Mouse (Mus musculus) ovary, postnatal 14 days (tissue): Measurements from ENCODE around the gene Galntl5.
"Not testable (repeated sequence)": the region's sequence is repeated elsewhere in the genome, so short reads cannot be mapped to it uniquely, and the experiment has no call there.

ENCODE experiments used
- DNase-seq: peaks from one replicate; pipeline ENCODE4 v3.0.0; 2022; ENCODE audit warnings: low spot score

Gene Galntl5

GRCm38 (mm10) chr5:25181004-25181531 is at the start of gene Galntl5:
Gene Galntl5 (plus strand): TSS chr5:25181460.
- no peak for DNase-seq

GRCm38 (mm10) chr5:25146705-25147104 is 34.6 kb upstream of the Galntl5 start:
- no peak for DNase-seq

DNA sequence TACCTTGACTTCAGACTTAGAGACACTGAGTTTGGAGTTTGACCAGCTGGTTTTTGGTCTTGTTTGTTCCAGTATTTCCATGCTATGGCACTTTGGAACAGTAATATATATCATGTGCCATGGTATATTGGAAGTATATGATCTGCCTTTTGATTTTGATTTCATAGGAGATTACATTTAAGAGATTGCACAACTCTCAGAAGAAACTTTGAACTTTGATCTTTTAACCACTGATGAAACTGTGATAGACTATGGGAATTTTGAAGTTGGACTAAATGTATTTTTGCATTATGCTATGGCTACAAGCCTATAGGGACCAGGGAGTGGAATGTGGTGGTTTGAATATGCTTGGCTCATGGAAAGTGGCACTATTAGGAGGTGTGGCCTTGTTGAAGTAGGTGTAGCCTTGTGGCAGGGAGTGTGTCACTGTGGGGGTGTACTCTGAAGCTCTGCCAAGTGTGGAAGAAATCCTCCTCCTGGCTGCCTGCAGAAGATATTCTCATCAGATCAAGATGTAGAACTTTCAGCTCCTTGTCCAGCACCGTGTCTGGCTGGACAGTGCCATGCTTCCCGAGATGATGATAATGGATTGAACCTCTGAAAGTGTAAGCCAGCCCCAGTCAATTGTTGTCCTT is 31.8 kb upstream of the Galntl5 start:
- DNase-seq: no peak

GRCm38 (mm10) chr5:25153491-25153890 is 27.8 kb upstream of the Galntl5 start:
- no peak for DNase-seq

GRCm38 (mm10) chr5:25153996-25154395 is 27.3 kb upstream of the Galntl5 start:
- no peak for DNase-seq

GRCm38 (mm10) chr5:25154823-25155222 is 26.4 kb upstream of the Galntl5 start:
- DNase-seq: no peak

DNA sequence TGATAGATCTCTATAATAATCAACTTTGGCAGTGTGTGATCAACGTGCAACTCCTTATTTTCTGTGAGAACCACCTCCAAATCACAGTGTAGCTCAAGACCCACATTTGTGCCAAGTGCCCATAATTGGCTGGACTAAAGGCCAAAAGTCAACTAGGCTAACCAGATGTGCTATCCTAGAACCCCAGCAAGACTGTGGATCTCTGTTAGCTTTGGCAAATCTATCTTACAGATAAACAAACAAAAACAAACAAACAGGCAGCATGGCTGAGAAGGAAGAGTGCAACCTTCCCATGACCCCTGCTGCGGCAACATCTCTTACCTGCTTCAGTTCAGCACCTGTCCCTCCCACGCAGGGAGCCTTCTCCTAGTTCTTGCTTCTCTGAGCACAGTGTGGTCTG is 25.9 kb upstream of the Galntl5 start:
- no peak for DNase-seq

- no peak for DNase-seq
Measured at GRCm38 (mm10) chr5:25157136-25157535, 24.1 kb upstream of the Galntl5 start.

DNA sequence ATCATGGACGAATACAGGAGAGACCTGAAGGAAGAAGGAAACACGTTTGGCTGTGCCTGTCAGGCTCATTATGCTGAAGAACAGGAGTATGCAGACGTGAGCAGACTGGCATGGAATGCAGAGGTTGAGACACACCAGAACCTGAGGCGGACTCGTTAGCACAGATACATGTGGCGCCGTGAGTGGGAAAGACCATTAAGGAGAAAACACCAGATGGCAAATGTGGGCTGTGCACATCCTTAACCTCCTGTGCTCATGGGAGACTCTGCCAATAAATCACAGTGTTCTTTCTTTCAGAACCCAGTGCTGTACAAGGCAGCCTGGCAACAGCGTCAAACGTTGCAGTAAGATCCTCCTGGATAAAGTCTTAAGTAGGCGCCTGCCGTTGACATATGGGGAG is 20.7 kb upstream of the Galntl5 start:
- no peak for DNase-seq

- no peak for DNase-seq
Measured at GRCm38 (mm10) chr5:25162981-25163380, 18.3 kb upstream of the Galntl5 start.

GRCm38 (mm10) chr5:25163938-25164337 is 17.3 kb upstream of the Galntl5 start:
- DNase-seq: no peak

GRCm38 (mm10) chr5:25164341-25164740 is 16.9 kb upstream of the Galntl5 start:
- DNase-seq: no peak

DNA sequence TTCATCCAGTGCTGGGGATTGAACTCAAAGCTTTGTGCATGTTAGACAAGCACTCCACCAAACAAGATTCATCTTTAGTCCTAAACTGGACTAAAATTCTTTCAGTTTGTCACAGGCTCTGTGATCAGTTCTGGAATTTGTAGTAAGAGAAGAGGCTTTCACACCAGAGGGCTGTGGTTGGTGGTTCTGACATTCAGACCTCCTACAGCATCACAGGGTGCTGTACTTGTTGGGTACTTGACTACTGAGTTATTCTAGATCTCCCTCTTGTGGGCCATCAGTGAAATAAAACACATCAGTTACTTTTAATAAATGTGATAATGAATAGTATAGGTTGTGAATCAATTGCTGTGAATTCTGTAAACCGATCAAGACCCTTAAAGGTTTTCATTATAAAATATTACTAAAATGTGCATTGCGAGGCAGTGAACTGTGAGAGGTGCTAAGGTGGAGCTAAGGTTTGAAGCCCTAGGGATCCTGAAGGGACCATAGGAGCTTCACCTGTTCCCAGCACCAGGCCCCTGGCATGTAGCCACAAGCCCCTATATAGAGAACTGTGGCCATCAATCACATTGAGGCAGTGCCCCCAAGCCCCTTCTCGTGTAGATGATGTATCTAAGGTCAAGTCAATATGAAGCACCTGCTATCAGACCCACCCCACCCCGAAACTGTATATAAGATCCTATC is 16.0 kb upstream of the Galntl5 start:
- DNase-seq: no peak

GRCm38 (mm10) chr5:25165789-25166135 is 15.5 kb upstream of the Galntl5 start:
- no peak for DNase-seq

DNA sequence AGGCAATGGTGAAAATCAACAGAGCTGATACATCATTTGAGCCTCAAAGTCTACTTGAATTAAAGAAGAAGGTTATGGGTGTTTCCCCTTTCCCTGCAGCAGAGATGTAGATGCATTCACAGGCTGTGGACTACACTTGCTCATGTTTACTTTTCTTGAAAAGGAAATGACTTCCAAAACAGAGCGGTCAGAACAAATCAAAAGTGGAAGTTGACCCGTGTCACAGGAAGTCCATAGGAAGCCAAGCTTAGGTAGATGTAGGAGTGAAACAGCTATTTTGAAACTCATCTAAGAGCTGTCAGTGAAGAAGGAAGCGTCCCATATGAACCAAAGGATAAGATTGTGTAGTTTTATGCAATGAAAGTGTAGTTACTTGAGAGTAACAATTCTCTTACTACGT is 14.6 kb upstream of the Galntl5 start:
- DNase-seq: no peak

GRCm38 (mm10) chr5:25177937-25178336 is 3.3 kb upstream of the Galntl5 start:
- not testable (repeated sequence) for DNase-seq

GRCm38 (mm10) chr5:25178543-25178942 is 2.7 kb upstream of the Galntl5 start:
- DNase-seq: not testable (repeated sequence)

- no peak for DNase-seq
Measured at GRCm38 (mm10) chr5:25179284-25179683, 2.0 kb upstream of the Galntl5 start.

- DNase-seq: no peak
Measured at GRCm38 (mm10) chr5:25179936-25180488, 1.2 kb upstream of the Galntl5 start.

DNA sequence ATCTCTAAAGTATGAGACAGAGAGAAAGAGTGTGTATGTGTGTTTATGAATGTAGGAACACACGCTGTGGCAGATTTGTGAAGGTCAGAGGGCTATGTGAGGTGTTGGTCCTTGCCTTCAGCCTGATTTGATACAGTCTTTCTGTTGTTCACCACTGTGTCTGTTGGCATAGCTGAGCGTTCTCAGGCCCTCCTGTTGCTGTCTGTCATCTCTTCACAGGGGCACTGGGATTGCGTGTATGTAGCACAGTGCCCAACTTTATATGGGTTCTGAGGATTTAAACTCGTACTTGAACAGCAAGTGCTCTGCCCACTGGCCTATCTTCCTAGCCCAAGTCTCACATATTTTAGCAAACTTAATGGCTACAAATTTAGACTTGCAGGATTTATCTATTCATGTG is 2.3 kb downstream of the Galntl5 start:
- DNase-seq: no peak

DNA sequence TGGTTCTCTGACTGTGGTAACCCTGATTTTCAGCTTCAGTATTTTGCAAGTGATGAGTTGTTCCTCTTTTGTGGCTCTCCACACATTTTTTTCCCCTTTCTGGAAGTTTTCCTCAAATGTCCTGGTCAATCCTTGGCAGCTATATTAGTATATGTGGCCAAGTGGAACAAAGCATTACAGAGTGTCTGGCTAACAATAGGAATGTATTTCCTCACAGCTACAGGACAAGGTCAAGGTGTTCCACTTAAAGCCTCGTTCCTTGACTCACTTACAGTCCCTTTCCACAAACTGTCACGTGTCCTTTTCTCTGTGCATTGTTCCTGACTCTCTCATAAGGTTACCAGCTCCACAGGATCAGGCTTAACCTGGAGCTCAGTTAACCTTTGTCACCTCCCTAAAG is 3.3 kb downstream of the Galntl5 start:
- no peak for DNase-seq

DNA sequence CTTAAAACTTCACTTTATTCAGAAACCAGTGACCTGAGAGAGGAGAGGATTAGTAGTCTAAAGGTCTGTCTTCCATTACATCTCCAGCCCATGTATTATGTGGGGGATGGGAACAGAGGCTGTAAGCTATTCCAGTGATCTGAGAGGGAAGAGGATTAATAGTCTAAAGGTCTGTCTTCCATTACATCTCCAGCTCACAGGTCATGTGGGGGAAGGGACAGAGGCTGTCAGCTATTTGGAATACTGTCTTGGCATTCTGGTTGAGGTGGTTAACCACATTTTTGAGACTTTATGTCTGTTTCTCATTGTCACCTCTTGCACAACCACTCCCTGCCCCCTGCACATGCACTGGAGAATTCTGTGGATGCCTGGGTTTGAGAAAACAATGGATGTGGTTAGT is 6.5 kb downstream of the Galntl5 start:
- no peak for DNase-seq

DNA sequence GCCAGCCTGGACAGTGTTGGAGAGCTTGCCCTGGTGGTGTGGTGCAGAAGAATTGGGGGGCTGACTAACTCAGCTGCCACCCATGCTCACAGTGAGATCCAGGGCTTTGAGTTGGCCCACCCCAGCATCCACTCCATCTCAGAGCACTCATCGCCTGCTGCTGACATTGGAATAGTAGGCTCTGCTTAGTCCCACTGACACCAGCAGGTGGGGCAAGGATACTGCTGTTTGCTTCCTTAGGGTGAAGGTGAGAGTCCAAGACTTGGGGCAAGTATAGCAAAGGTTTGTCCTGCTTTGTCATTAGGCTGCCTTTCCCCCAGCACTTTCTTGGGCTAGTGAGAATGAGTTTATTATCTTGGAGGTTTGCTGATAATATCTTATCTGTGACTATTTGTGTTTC is 7.5 kb downstream of the Galntl5 start:
- peak; percentile 15 for DNase-seq
